In genomic region chr5:107087291-107087690, GRCm38 (mm10) we compare ENCODE assay signal across 8 mouse cellular contexts.
DNase-seq lines count a peak whose midpoint lies in the region; ATAC-seq and TF ChIP-seq lines count a peak whose summit lies in the region.

No protein-coding gene starts in this region.

- peak; percentile 38 for ATAC-seq in heart, embryonic 15.5 days (replicated peaks; ENCODE audit: insufficient number of reproducible peaks, insufficient read depth, low FRiP score, low read depth)
- ATAC-seq in limb, embryonic 12.5 days (ENCODE audit: insufficient number of reproducible peaks, insufficient read depth, low FRiP score, low TSS enrichment, low read depth), result no peak
- no peak for ATAC-seq in midbrain, embryonic 16.5 days
- ATAC-seq in frontal cortex, adult (ENCODE audit: low TSS enrichment), result no peak

- whole genome bisulfite sequencing in embryonic facial prominence, embryonic 10.5 days, result 69% methylated on average over 2 of the region's 2 CpGs
- 10% methylated on average over 2 of the region's 2 CpGs for WGBS in heart, embryonic 15.5 days
- WGBS in limb, embryonic 12.5 days, result 57% methylated on average over 2 of the region's 2 CpGs
- WGBS in midbrain, embryonic 16.5 days, result 53% methylated on average over 2 of the region's 2 CpGs

- no peak overlapping the region for H3K4me2 ChIP-seq in heart, embryonic 15.5 days
- H3K4me2 ChIP-seq in limb, embryonic 12.5 days, result no peak overlapping the region
- no peak overlapping the region for H3K4me2 ChIP-seq in midbrain, embryonic 16.5 days (ENCODE audit: low read length)

- TF ChIP-seq POLR2A in testis, adult 2 months (IDR thresholded peaks at IDR 0.05; ENCODE audit: control insufficient read depth, low read depth, low read length), result no peak

- DNase-seq in 3134 (ENCODE audit: extremely low read depth, insufficient read length, low spot score), result peak; percentile 82
- no peak for DNase-seq in embryonic facial prominence, embryonic 10.5 days (ENCODE audit: low spot score)
- DNase-seq in cerebellum, postnatal 25 days, result no peak

- peak overlapping the region; percentile 57; the same call in 1 of the 2 replicates for H3K27ac ChIP-seq in embryonic facial prominence, embryonic 10.5 days (replicated peaks)
- H3K27ac ChIP-seq in heart, embryonic 15.5 days, result peak overlapping the region; percentile 91
- H3K27ac ChIP-seq in limb, embryonic 12.5 days, result peak overlapping the region; percentile 41; the same call in 1 of the 2 replicates
- no peak overlapping the region; the same call in 1 of the 2 replicates for H3K27ac ChIP-seq in testis, adult 2 months (ENCODE audit: control insufficient read depth, insufficient read depth, low read depth, low read length)
- H3K27ac ChIP-seq in midbrain, embryonic 16.5 days (ENCODE audit: low read length), result no peak overlapping the region

- H3K27me3 ChIP-seq in embryonic facial prominence, embryonic 10.5 days (replicated peaks; ENCODE audit: low read depth, poor library complexity, severe bottlenecking), result no peaks in the 10 kb centered on the region
- H3K27me3 ChIP-seq in heart, embryonic 15.5 days, result no peaks in the 10 kb centered on the region
- peaks cover 41% of the 10 kb centered on the region for H3K27me3 ChIP-seq in limb, embryonic 12.5 days
- no peaks in the 10 kb centered on the region for H3K27me3 ChIP-seq in testis, adult 2 months (ENCODE audit: control insufficient read depth, insufficient read depth, low read length)
- H3K27me3 ChIP-seq in midbrain, embryonic 16.5 days (ENCODE audit: control insufficient read depth, insufficient read depth, low read depth, low read length), result no peaks in the 10 kb centered on the region

- H3K9ac ChIP-seq in heart, embryonic 15.5 days, result no peak overlapping the region
- H3K9ac ChIP-seq in limb, embryonic 12.5 days (replicated peaks), result no peak overlapping the region
- H3K9ac ChIP-seq in midbrain, embryonic 16.5 days (ENCODE audit: low read depth, low read length), result no peak overlapping the region

- H3K4me1 ChIP-seq in embryonic facial prominence, embryonic 10.5 days, result peaks cover 17% of the 10 kb centered on the region
- peaks cover 36% of the 10 kb centered on the region for H3K4me1 ChIP-seq in heart, embryonic 15.5 days (replicated peaks)
- peaks cover 44% of the 10 kb centered on the region for H3K4me1 ChIP-seq in limb, embryonic 12.5 days (replicated peaks)
- H3K4me1 ChIP-seq in testis, adult 2 months (ENCODE audit: control insufficient read depth, insufficient read depth, low read length), result peaks cover 6% of the 10 kb centered on the region
- peaks cover 8% of the 10 kb centered on the region for H3K4me1 ChIP-seq in midbrain, embryonic 16.5 days (ENCODE audit: control insufficient read depth, insufficient read depth, low read length)

- H3K4me3 ChIP-seq in embryonic facial prominence, embryonic 10.5 days, result no peak overlapping the region
- no peak overlapping the region for H3K4me3 ChIP-seq in heart, embryonic 15.5 days
- no peak overlapping the region for H3K4me3 ChIP-seq in limb, embryonic 12.5 days (replicated peaks)
- H3K4me3 ChIP-seq in testis, adult 2 months (ENCODE audit: control insufficient read depth, low read depth, low read length), result no peak overlapping the region
- no peak overlapping the region for H3K4me3 ChIP-seq in midbrain, embryonic 16.5 days (ENCODE audit: low read depth, low read length)

- no peaks in the 10 kb centered on the region for H3K36me3 ChIP-seq in embryonic facial prominence, embryonic 10.5 days (replicated peaks)
- no peaks in the 10 kb centered on the region for H3K36me3 ChIP-seq in heart, embryonic 15.5 days
- H3K36me3 ChIP-seq in limb, embryonic 12.5 days, result no peaks in the 10 kb centered on the region
- no peaks in the 10 kb centered on the region for H3K36me3 ChIP-seq in testis, adult 2 months (ENCODE audit: control insufficient read depth, insufficient read depth, low read length)
- no peaks in the 10 kb centered on the region for H3K36me3 ChIP-seq in midbrain, embryonic 16.5 days (ENCODE audit: control insufficient read depth, insufficient read depth, low read length)

- no peaks in the 10 kb centered on the region for H3K9me3 ChIP-seq in embryonic facial prominence, embryonic 10.5 days
- H3K9me3 ChIP-seq in heart, embryonic 15.5 days (replicated peaks), result no peaks in the 10 kb centered on the region
- no peaks in the 10 kb centered on the region for H3K9me3 ChIP-seq in limb, embryonic 12.5 days
- no peaks in the 10 kb centered on the region for H3K9me3 ChIP-seq in midbrain, embryonic 16.5 days (replicated peaks; ENCODE audit: control insufficient read depth, low read length, poor library complexity, severe bottlenecking)

- 0 out of 2 replicates have a peak, but pooled peaks have one; percentile 3 for TF ChIP-seq CTCF in testis, adult 2 months (IDR thresholded peaks at IDR 0.05; ENCODE audit: control insufficient read depth, insufficient read depth, insufficient replicate concordance, low read depth, low read length)

Comparison
In these comparisons a context has a peak if more than half of its experiments do, and no peak if none do; other contexts are left out.
1. H3K27ac ChIP-seq: peak in embryonic facial prominence, embryonic 10.5 days (single experiment), heart, embryonic 15.5 days (single experiment) and limb, embryonic 12.5 days (single experiment); none in testis, adult 2 months (single experiment) and midbrain, embryonic 16.5 days (single experiment).